8 mouse cellular contexts compared by ENCODE assay signal in the genomic region with DNA sequence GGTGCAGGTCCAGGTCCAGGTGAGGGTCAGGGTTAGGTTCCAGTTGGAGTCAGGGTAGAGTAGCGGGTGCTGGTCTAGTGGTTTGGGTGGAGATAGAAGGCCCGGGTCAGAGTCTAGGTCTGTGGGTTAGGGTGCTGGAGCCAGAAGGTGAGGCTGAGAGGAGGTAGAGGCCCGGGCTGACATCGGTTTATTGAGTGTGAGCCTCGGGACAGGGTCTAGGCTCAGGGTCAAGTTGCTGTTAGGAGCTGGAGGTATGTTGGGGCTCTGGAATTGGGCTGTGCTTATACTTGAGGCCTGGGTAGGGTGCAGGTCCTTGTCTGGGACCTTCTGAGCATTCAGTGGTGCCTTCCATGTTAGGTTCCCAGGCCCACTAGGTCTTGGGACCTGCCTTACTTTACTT. TPM values are rescaled to one million over a fixed set of nuclear protein-coding genes. Genes with fewer than 3 reads are reported as not detected.
DNase-seq lines count a peak whose midpoint lies in the region; ATAC-seq and TF ChIP-seq lines count a peak whose summit lies in the region.

No protein-coding gene starts in this region.

- H3K9ac ChIP-seq in heart, adult 2 months (ENCODE audit: low read depth, low read length): peak overlapping the region; percentile 91
- H3K9ac ChIP-seq in heart, embryonic 15.5 days: peak overlapping the region; percentile 72
- peak overlapping the region; percentile 71; the same call in 1 of the 2 replicates for H3K9ac ChIP-seq in liver, embryonic 15.5 days

- peaks cover 4% of the 10 kb centered on the region for H3K4me1 ChIP-seq in heart, adult 2 months (ENCODE audit: control insufficient read depth, insufficient read depth, low read length)
- peaks cover 28% of the 10 kb centered on the region for H3K4me1 ChIP-seq in E14TG2a.4 (replicated peaks; ENCODE audit: low read depth, low read length)
- H3K4me1 ChIP-seq in heart, embryonic 15.5 days (replicated peaks): peaks cover 15% of the 10 kb centered on the region
- peaks cover 23% of the 10 kb centered on the region for H3K4me1 ChIP-seq in liver, embryonic 15.5 days (replicated peaks)

- H3K4me3 ChIP-seq in heart, adult 2 months: peak overlapping the region; percentile 94
- peak overlapping the region; percentile 90 for H3K4me3 ChIP-seq in E14TG2a.4 (replicated peaks; ENCODE audit: low read length)
- H3K4me3 ChIP-seq in heart, embryonic 15.5 days: peak overlapping the region; percentile 85
- H3K4me3 ChIP-seq in liver, embryonic 15.5 days (replicated peaks): peak overlapping the region; percentile 86

- intact Hi-C loops in heart, adult 2 months (cut with DNase I): no loop called here

- H3K36me3 ChIP-seq in heart, adult 2 months (ENCODE audit: control insufficient read depth, insufficient read depth, low read length): no peaks in the 10 kb centered on the region
- peaks cover 18% of the 10 kb centered on the region for H3K36me3 ChIP-seq in E14TG2a.4 (ENCODE audit: insufficient read depth, low read length)
- peaks cover 5% of the 10 kb centered on the region; the same call in 1 of the 2 replicates for H3K36me3 ChIP-seq in heart, embryonic 15.5 days
- no peaks in the 10 kb centered on the region; the same call in 1 of the 2 replicates for H3K36me3 ChIP-seq in liver, embryonic 15.5 days (replicated peaks)

- H3K4me2 ChIP-seq in heart, embryonic 15.5 days: peak overlapping the region; percentile 71
- peak overlapping the region; percentile 91 for H3K4me2 ChIP-seq in liver, embryonic 15.5 days

- H3K27me3 ChIP-seq in heart, adult 2 months (ENCODE audit: control insufficient read depth, insufficient read depth, low read length): no peaks in the 10 kb centered on the region
- H3K27me3 ChIP-seq in E14TG2a.4 (ENCODE audit: insufficient read depth, low read length): no peaks in the 10 kb centered on the region
- H3K27me3 ChIP-seq in heart, embryonic 15.5 days: no peaks in the 10 kb centered on the region
- peaks cover 7% of the 10 kb centered on the region for H3K27me3 ChIP-seq in liver, embryonic 15.5 days

- no peaks in the 10 kb centered on the region for H3K9me3 ChIP-seq in E14TG2a.4 (ENCODE audit: low read length)
- no peaks in the 10 kb centered on the region for H3K9me3 ChIP-seq in heart, embryonic 15.5 days (replicated peaks)
- no peaks in the 10 kb centered on the region for H3K9me3 ChIP-seq in liver, embryonic 15.5 days (replicated peaks)

- no peak overlapping the region for H3K27ac ChIP-seq in heart, adult 2 months
- no peak overlapping the region for H3K27ac ChIP-seq in heart, embryonic 15.5 days
- no peak overlapping the region for H3K27ac ChIP-seq in liver, embryonic 15.5 days (replicated peaks)

- no peak; the same call in 1 of the 2 replicates for ATAC-seq in heart, embryonic 15.5 days (replicated peaks; ENCODE audit: insufficient number of reproducible peaks, insufficient read depth, low FRiP score, low read depth)
- no peak for ATAC-seq in liver, embryonic 15.5 days (ENCODE audit: insufficient read depth)
- no peak for ATAC-seq in activated CD4-positive, CD25-positive, alpha-beta regulatory T cell, adult 4 months

- no peak for TF ChIP-seq EP300 in heart, adult 2 months (IDR thresholded peaks at IDR 0.05; ENCODE audit: insufficient read depth, low read depth, low read length)

- TF ChIP-seq CTCF in heart, adult 2 months (IDR thresholded peaks at IDR 0.05): no peak
- no peak for TF ChIP-seq CTCF in E14TG2a.4 (conservative IDR thresholded peaks at IDR 0.05; ENCODE audit: low read length)

- DNase-seq in heart, adult 2 months: peak in 1 of 2 experiments; percentile 17
- DNase-seq in heart, adult 9 months (ENCODE audit: low spot score in 2 of 2): no peak
- no peak for DNase-seq in embryo, embryonic 9.5 days (ENCODE audit: extremely low spot score)
- DNase-seq in cerebellum, adult 8-10 months: no peak

- peaks cover 1% of the 10 kb centered on the region; the same call in 1 of the 2 replicates for H3K79me2 ChIP-seq in heart, adult 2 months (replicated peaks; ENCODE audit: control insufficient read depth, insufficient read depth, low read length)

- no peak for TF ChIP-seq POLR2A in heart, adult 2 months (IDR thresholded peaks at IDR 0.05; ENCODE audit: insufficient read depth, low read depth, low read length)

- 52% methylated on average over 5 of the region's 5 CpGs for WGBS in heart, adult 2 months
- WGBS in heart, embryonic 15.5 days: 43% methylated on average over 5 of the region's 5 CpGs
- WGBS in liver, embryonic 15.5 days (ENCODE audit: insufficient replicate concordance): 43% methylated on average over 5 of the region's 5 CpGs

RNA-seq across cellular contexts. Expression of a gene that starts 0.9 kb away (rescaled TPM):
- 1 to 10 TPM; 5.0 to 5.1 TPM for total RNA-seq in heart, adult 2 months (2021)
- 5.0 and 5.3 TPM in 2 replicates for polyA plus RNA-seq in heart, adult 2 months (2012; rRNA removed)
- 3.9 and 6.1 TPM in 2 replicates for polyA plus RNA-seq in heart, embryonic 15.5 days (2015; fragmentation: Nextera tagmentation; extraction: Ambion mirVana)
- 1.8 and 2.1 TPM in 2 replicates for polyA plus RNA-seq in liver, embryonic 15.5 days (2015; fragmentation: Nextera tagmentation; extraction: Ambion mirVana)
- 1 to 10 TPM; 3.0 to 3.1 TPM for polyA plus RNA-seq in activated CD4-positive, CD25-positive, alpha-beta regulatory T cell, adult 4 months (2017; shearing (Covaris generic))

RNA-seq across cellular contexts. Expression of a gene that starts 36.2 kb away (rescaled TPM):
- 10 to 100 TPM in 1 of 2 experiments, 1 to 10 TPM in 1; 3.8 to 13.8 TPM for total RNA-seq in heart, adult 2 months (2021)
- 5.3 and 6.3 TPM in 2 replicates for polyA plus RNA-seq in heart, adult 2 months (2012; rRNA removed)
- 4.5 and 5.0 TPM in 2 replicates for polyA plus RNA-seq in heart, embryonic 15.5 days (2015; fragmentation: Nextera tagmentation; extraction: Ambion mirVana)
- 2.3 and 3.3 TPM in 2 replicates for polyA plus RNA-seq in liver, embryonic 15.5 days (2015; fragmentation: Nextera tagmentation; extraction: Ambion mirVana)
- under 1 TPM; 0.52 to 0.89 TPM for polyA plus RNA-seq in activated CD4-positive, CD25-positive, alpha-beta regulatory T cell, adult 4 months (2017; shearing (Covaris generic))

RNA-seq across cellular contexts. Expression of a gene that starts 45.0 kb away (rescaled TPM):
- 10 to 100 TPM; 17.9 to 19.4 TPM for total RNA-seq in heart, adult 2 months (2021)
- 8.1 and 13.1 TPM in 2 replicates for polyA plus RNA-seq in heart, adult 2 months (2012; rRNA removed)
- 5.0 and 6.5 TPM in 2 replicates for polyA plus RNA-seq in heart, embryonic 15.5 days (2015; fragmentation: Nextera tagmentation; extraction: Ambion mirVana)
- 10.2 and 13.4 TPM in 2 replicates for polyA plus RNA-seq in liver, embryonic 15.5 days (2015; fragmentation: Nextera tagmentation; extraction: Ambion mirVana)
- polyA plus RNA-seq in activated CD4-positive, CD25-positive, alpha-beta regulatory T cell, adult 4 months (2017; shearing (Covaris generic)): 1 to 10 TPM; 2.3 to 2.8 TPM
